Mouse (Mus musculus): Measurements from ENCODE around the gene Fank1.

Fank1 gene

DNA sequence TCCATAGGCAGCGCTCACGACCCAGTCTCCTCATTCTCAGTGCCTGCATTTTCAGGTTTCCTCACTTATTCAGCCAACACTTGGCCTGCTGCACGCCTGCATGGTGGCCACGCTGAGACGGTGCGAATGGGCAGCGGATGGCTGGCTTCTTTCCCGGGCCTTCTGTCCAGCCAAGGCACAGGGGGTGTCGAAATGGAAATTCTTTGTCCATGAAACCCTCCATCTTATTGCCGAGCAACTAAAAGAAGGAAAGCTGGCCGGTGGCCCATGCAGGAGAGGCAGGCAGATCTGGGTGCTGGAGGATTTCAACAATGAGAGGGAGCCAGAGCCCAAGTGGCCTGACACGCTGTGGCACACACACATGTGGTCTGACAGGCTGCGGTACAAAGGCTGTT lies 10.8 kb upstream of the Fank1 start:
- in situ Hi-C loops (cut with MboI; ENCODE audit: low sequenced_read_pairs), result no loop called here

DNA sequence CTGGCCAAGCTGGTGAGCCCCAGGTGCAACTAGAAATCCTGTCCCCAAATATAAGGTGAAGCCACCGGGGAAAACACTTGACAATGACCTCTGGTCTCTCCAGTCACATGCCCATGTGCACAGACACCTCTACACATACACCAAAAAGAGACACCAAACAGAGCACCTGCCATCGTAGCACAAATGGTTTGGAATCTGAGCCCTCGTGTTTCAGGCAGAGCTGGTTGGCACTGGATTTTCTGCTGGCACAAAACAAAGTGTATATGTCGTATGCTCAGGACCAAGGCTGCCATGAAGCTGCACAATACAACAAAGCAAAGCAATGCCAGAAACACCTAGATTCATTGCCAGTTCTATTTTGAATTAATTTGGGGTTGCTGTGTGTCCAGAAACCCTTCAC lies 8.6 kb upstream of the Fank1 start:
- in situ Hi-C loops (cut with MboI; ENCODE audit: low sequenced_read_pairs), result no loop called here

DNA sequence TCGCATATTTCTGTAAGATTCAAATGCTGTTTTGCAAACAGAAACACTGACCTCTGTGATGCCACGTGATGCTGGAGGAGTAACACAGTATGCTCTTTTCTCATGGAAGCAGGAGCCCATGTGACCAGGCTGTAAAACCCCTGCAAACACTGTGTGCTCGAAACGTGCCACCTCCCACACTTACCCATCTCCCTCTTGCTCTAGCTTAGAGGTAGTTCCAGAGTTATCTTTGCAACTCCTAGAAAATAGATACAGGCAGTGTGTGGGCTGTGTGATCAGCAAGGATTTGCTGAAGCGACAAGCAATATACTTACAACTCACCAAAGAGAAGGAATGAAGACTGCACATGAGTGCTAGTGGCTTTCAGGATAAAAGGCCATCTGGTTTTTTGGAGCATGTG lies 8.1 kb upstream of the Fank1 start:
- in situ Hi-C loops (cut with MboI; ENCODE audit: low sequenced_read_pairs), result no loop called here

DNA sequence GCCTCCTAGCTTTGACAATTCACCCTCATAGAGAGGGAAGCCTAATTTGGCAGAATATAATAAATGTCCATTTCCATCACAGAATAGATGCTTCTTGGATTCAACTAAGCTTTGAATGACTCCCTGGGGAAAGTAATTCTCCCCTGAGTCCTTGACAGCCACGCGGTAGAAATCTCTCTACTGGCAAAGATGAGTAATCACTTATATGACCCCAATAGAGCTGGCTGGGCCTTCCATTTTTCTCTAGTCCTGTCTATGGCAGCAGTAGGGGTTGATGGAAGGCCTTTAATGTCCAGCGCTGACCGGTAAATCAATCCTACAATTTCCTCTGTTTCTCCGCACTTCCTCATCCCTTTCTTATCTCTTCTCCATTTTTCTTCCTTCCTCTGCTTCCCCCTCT lies 1.5 kb upstream of the Fank1 start:
- in situ Hi-C loops (cut with MboI; ENCODE audit: low sequenced_read_pairs), result no loop called here

GRCm38 (mm10) chr7:133775796-133776625 lies 650 bp upstream of the Fank1 start:
- in situ Hi-C loops (cut with MboI; ENCODE audit: low sequenced_read_pairs), result no loop called here

- in situ Hi-C loops (cut with MboI; ENCODE audit: low sequenced_read_pairs), result no loop called here
Measured at GRCm38 (mm10) chr7:133781583-133781982, 4.9 kb downstream of the Fank1 start.

GRCm38 (mm10) chr7:133781991-133782390 lies 5.3 kb downstream of the Fank1 start:
- in situ Hi-C loops (cut with MboI; ENCODE audit: low sequenced_read_pairs), result no loop called here

DNA sequence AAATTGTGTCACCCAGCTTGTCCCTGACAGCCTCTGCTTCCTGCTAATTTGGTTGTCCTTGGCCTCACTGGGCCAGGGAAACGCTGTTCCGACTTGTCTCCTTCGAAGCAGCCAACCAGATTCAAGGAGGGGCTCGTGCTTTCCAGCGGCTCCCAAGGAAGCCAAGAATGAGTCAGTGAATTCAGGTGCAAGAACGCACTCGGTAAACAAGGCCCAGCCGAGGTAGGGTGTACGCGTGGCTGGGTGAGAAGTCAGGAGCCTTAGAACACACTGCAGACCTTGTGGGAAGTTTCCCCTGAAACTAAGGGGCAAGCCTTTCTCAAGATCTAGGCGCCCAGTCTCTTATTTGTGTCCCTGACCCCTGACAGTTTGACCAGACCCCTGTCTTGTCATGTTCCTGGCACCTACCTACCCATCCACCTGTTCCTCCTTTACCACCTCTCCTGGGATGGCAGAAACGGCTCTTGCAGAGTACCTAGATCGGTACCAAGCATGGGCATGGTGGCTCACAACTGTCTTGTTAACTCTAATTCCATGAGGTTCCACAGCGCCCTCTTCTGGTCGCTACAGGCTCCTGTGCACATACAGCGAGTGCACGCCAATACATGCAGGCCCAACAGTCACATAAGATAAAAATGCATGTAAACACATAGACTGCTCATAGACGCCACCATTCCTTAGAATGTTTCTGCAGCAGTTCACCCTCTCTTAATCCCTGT lies 6.2 kb downstream of the Fank1 start, which contains the start of gene Dhx32:
Gene Dhx32, minus strand, starts transcription at position 10 of the 719 bp plus-strand sequence.
- in situ Hi-C loops (cut with MboI; ENCODE audit: low sequenced_read_pairs), result no loop called here

- in situ Hi-C loops (cut with MboI; ENCODE audit: low sequenced_read_pairs), result no loop called here
Measured at GRCm38 (mm10) chr7:133787571-133787970, 10.9 kb downstream of the Fank1 start.

DNA sequence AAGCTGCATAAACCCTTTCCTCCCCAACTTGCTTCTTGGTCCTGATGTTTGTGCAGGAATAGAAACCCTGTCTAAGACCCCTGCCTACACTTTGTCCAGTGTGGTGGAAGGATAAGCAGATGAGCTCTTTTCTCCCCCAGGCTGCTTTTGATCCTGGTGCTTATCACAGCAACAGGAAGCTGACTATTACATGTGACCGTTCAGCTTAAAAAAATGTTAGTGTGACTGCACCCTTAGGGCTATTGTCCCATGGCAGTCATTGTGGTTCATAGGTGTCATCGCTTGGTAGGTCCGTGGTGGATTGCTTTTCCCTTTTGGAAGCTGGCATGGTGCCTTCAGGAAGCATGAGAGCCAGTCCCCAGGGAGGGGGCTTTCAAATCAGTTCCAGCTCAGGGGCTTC lies 11.5 kb downstream of the Fank1 start:
- in situ Hi-C loops (cut with MboI; ENCODE audit: low sequenced_read_pairs), result no loop called here

GRCm38 (mm10) chr7:133790171-133790570 lies 13.5 kb downstream of the Fank1 start:
- in situ Hi-C loops (cut with MboI; ENCODE audit: low sequenced_read_pairs), result no loop called here

- in situ Hi-C loops (cut with MboI; ENCODE audit: low sequenced_read_pairs), result no loop called here
Measured at GRCm38 (mm10) chr7:133790608-133791229, 14.1 kb downstream of the Fank1 start.

DNA sequence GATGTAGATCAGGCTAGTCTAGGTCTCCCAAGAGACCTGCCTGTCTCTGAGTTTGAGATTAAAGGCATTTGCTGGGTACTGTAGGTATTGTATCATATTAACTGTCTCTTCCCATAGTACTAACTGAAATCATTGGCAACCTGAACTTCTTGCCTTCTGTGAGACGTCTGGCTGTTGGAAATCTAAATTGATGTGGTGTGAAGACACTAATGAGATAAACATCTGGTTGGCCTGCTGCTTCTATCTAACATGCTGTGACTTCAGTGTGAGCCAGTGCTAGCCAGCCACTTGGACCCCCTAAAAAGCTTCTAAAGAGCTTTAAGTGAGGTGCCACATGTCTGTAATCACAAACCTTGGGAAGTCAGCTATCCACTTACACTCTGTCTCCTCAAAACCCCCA lies 16.1 kb downstream of the Fank1 start:
- in situ Hi-C loops (cut with MboI; ENCODE audit: low sequenced_read_pairs), result no loop called here

- in situ Hi-C loops (cut with MboI; ENCODE audit: low sequenced_read_pairs), result no loop called here
Measured at GRCm38 (mm10) chr7:133793248-133794131, 16.8 kb downstream of the Fank1 start.

DNA sequence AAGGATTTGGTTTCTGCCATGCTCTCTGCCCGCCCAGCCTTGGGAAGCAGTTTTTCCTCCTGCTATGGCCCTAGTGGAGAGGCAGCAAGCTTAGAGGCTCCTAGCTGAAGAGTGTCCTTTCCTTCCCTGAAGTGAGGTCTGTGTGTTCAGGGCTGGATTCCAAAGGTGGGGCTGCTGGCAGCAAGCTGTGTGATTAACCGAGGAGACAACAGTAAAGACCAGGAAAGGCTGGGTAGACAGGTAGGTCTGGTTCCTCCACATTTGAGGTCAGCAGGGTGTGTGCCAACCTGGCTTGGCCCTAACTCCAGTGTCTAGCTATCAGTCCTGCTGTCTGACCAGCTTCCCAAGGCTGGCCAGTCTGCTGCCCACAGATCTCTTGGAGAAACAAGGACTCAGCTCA lies 18.1 kb downstream of the Fank1 start:
- in situ Hi-C loops (cut with MboI; ENCODE audit: low sequenced_read_pairs), result no loop called here

DNA sequence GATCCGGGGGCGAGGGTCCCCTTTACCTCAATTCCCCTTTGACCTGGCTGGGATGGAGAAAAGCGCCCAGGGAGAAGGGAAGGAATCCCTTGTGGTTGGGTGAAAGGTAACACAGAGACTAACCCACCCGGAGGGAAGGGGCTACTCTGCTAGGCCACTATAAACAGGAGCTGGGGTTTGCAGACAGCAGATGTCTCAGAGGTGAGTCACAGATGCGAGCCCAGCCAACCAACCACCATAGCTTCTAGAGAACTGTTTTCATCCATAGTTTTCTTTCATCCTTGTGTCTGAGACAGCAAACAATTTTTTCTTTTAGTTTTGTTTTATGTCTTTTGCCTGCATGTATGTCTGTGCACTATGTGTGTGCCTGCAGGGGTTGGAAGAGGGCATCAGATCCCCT lies 23.3 kb downstream of the Fank1 start:
- in situ Hi-C loops (cut with MboI; ENCODE audit: low sequenced_read_pairs), result no loop called here

DNA sequence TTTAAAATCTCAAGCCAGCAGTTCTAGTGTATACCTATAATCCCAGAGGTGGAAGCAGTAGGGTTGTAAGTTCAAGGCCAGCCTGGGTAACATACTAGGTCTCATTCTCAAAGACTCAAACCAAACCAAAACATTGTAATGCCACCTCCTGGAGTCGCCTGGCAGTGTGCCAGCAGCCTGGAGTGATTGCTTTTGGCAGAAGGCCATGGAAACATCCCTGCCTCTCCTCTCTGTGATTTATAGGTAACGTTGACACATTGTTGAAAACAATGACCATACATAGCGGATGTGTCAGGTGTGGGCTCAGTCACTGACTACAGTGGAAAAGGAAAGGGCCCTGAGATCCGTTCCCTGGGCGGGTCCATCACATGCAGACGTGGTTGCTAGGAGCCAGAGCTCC lies 25.2 kb downstream of the Fank1 start:
- in situ Hi-C loops (cut with MboI; ENCODE audit: low sequenced_read_pairs), result no loop called here

DNA sequence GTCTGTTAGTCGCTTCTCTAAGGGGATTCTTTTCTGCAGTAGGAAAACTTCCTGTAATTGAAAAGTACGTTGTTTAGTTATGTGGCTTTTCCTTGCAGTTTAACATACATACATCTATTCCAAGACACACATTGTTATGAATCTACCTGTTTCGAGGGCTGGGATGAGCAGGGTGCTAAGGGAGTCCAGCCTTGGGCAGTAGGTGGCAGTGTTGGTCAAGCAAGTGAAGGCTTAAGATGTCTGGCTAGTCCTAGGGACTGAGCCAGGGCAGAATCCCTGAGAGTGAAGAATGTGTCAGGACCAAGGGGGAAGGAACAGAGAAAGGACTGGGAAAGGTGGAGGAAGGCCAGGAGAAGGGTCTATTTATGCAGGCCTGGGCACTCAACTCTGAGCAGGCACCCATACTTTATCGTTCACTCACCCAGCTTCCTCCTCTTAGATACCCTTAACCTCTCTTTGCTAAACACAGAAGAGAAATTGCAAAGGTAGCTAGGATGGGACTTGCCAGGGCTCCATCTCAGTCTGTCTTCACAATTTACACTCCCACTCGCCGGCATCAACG lies 29.0 kb downstream of the Fank1 start:
- in situ Hi-C loops (cut with MboI; ENCODE audit: low sequenced_read_pairs), result no loop called here

GRCm38 (mm10) chr7:133812927-133813326 lies 36.3 kb downstream of the Fank1 start:
- in situ Hi-C loops (cut with MboI; ENCODE audit: low sequenced_read_pairs), result no loop called here

DNA sequence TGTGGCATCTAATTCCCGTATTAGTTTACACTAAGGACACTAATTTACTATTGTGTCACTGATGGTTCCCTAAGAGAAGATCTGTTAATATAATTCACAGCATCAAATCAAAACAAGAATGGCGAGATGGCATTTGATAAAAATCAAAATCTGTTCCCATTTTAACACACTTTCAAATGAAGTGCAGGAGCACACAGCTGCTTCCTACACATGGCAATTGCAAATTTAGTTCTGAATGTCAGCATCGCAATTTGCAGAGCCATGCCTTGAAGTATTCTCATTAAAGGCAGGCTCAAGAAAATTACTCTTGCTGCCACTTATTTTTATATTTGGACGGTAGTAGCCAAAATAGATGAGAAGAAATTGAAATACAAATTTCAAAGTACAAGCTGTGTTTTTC lies 36.7 kb downstream of the Fank1 start:
- in situ Hi-C loops (cut with MboI; ENCODE audit: low sequenced_read_pairs), result no loop called here

DNA sequence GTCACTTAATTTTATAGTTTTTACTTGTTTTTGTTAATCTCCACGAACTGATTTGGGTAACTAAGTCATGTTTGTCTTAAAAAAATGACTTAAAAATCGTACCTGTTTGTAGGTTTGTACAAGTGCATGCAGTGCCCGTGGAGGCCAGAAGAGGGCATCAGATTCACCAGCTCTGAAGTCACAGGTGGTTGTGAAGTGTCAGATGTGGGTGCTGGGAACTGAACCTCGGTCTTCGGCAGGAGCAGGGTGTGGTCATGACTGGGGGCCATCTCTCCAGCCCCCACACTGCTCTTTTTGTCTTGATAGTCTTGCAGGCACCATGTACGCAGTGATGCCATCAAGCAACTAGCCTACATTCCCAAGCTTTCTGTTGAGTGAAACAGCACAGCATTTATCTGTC lies 47.1 kb downstream of the Fank1 start:
- in situ Hi-C loops (cut with MboI; ENCODE audit: low sequenced_read_pairs), result no loop called here

All from CH12F3 (cell line).